Mouse (Mus musculus) E14TG2a.4 (cell line): ENCODE results near the gene Gm44511.

Source experiments
- CTCF ChIP-seq: conservative IDR thresholded peaks from 2 replicates; pipeline ENCODE4 v1.5.1; 2014; ENCODE audit warnings: low read length
- NANOG ChIP-seq: IDR thresholded peaks from 2 replicates; pipeline ENCODE4 v1.6.1; 2014; ENCODE audit warnings: borderline replicate concordance, low read length, mixed read lengths

DNA sequence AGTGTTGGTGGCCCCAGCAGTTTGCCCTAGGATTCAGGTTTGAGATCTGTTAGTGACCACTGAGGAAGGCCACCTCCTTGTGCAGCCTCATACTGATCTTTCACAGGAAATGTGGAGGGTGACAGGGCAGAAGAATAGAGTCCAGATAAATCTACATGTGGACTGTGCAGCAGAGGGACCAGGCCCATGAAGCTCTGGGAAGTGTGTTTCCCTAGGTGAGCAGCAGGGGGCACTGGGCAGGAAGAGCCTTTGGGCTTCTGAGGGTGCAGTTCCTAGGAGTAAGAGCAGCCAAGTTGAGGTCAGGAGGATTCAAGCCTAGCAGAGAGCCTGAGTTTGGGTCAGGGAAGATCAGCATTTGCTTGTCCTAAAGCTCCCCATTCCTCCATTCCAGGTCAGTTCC lies 90.0 kb downstream of the Gm44511 start:
- TF ChIP-seq CTCF (no peak), NANOG (no peak)
